Mouse (Mus musculus) CH12.LX (cell line): ENCODE measurements around the gene Zfhx3.

Experiments
- BHLHE40 ChIP-seq: IDR thresholded peaks from 2 replicates; pipeline ENCODE4 v1.6.1; 2011; ENCODE audit warnings: mild to moderate bottlenecking, low read depth, low read length, improper control_type of control experiment
- CTCF ChIP-seq, 2 experiments: IDR thresholded peaks in 1 of 2; conservative IDR thresholded peaks in 1 of 2; 2 replicates each; pipeline ENCODE4 v1.5.1; 2011 to 2012; ENCODE audit warnings: low read depth in 2 of 2, low read length in 2 of 2, improper control_type of control experiment in 1 of 2, inconsistent platforms in 1 of 2, mild to moderate bottlenecking in 1 of 2, moderate library complexity in 1 of 2
- EP300 ChIP-seq: IDR thresholded peaks from 2 replicates; pipeline ENCODE4 v1.6.1; 2011; ENCODE audit warnings: low read length, improper control_type of control experiment
- KAT2A ChIP-seq: IDR thresholded peaks from 2 replicates; pipeline ENCODE4 v1.6.1; 2012; ENCODE audit warnings: low read length, improper control_type of control experiment, inconsistent platforms; ENCODE audit not compliant: insufficient replicate concordance
- MAFK ChIP-seq: IDR thresholded peaks from 2 replicates; pipeline ENCODE4 v1.6.1; 2011; ENCODE audit warnings: low read length, improper control_type of control experiment; ENCODE audit not compliant: insufficient replicate concordance
- NRF1 ChIP-seq: IDR thresholded peaks from 2 replicates; pipeline ENCODE4 v1.6.1; 2014; ENCODE audit warnings: low read depth, mild to moderate bottlenecking, inconsistent platforms, low read length, improper control_type of control experiment, moderate library complexity

- no peak for TF ChIP-seq NRF1
- no peak for TF ChIP-seq KAT2A
- TF ChIP-seq BHLHE40, result no peak
- TF ChIP-seq EP300, result no peak
- TF ChIP-seq CTCF (conservative IDR thresholded peaks at IDR 0.05 in 1 of 2, IDR thresholded peaks at IDR 0.05 in 1 of 2; ENCODE audit: low read depth in 2 of 2, low read length in 2 of 2), result no peak
- TF ChIP-seq MAFK, result no peak
These were observed 880.4 kb downstream of the Zfhx3 start for GRCm38 (mm10) chr8:108822841-108823266.
